Mouse (Mus musculus): Measurements from ENCODE around the gene Tspan3.

DNA sequence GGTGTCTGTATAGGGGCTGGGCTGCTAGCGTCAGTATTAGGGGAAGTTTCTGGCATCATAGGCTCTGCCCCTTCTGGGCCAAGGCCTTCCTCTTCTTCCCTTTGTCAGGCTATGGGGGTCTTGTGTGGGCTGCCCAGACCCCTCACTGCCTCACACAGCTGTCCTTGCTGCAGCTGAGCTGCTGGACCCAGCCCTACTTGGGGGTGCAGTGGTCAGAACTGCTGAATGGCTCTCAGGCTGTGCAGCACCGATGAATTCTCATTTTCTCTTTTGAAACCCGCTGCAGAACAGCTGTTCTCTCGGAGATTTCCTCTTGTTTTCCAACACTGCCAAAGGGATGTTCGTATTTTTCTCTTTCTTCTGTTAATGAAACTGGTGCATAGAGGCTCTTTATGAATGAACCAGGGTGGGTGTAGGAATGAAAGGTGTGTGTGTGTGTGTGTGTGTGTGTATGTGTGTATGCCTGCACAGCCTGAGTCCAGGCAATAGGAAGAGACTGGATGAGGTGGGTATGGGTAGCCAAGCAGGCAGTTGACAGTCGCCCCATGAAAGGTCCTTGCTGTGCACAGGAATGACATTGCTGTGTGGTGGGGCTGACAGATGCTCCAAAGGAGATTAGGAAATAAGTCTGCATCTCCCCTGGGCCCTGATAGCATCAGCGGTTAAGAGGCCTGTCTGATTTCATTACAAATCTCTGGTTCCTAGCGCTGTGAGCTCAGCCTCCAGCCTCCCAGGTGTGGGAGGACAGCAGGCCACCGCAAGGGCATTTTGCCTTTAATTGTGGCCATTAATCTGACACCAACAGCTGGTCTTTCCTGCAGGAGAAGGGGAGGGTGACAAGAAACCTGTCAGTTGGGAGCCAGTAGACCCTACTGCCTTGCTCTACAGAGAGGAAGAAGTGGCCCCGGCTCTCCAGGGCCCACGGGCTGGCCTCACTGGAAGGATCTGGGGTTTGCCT, 26.5 kb upstream of the Tspan3 start:
- TF ChIP-seq POLR2A (IDR thresholded peaks at IDR 0.05; ENCODE audit: control insufficient read depth, low read depth, low read length) = no peak
- TF ChIP-seq CTCF (IDR thresholded peaks at IDR 0.05; ENCODE audit: control insufficient read depth, insufficient read depth, insufficient replicate concordance, low read depth, low read length) = no peak

All from testis, adult 2 months (tissue).